Mouse (Mus musculus): ENCODE measurements around the gene Nudt5.
A peak's percentile ranks its signal among the peaks of the same experiment; 100 is the strongest.

Nudt5 gene

GRCm38 (mm10) chr2:5869746-5870145 is 24.9 kb downstream of the Nudt5 start:
- no peak for DNase-seq

GRCm38 (mm10) chr2:5877446-5877845 is 32.6 kb downstream of the Nudt5 start:
- DNase-seq = no peak

GRCm38 (mm10) chr2:5888865-5889264 is 44.0 kb downstream of the Nudt5 start:
- DNase-seq = no peak

- DNase-seq = no peak
These were observed 44.6 kb downstream of the Nudt5 start for GRCm38 (mm10) chr2:5889412-5889811.

GRCm38 (mm10) chr2:5894296-5894695 is 49.5 kb downstream of the Nudt5 start:
- no peak for DNase-seq

GRCm38 (mm10) chr2:5894843-5895570 is 50.2 kb downstream of the Nudt5 start, which contains the start of gene Sec61a2:
TSS of gene Sec61a2 (minus strand) at chr2:5895432.
- peak; percentile 100 for DNase-seq

- peak; percentile 26 for DNase-seq
These were observed 55.3 kb downstream of the Nudt5 start for GRCm38 (mm10) chr2:5900145-5900544.

GRCm38 (mm10) chr2:5906092-5906491 is 61.3 kb downstream of the Nudt5 start:
- DNase-seq = no peak

GRCm38 (mm10) chr2:5906625-5907024 is 61.8 kb downstream of the Nudt5 start:
- peak; percentile 76 for DNase-seq

GRCm38 (mm10) chr2:5911282-5911965 is 66.6 kb downstream of the Nudt5 start:
- no peak for DNase-seq
